Mouse (Mus musculus) neural tube, embryonic 14.5 days (tissue): ENCODE measurements around the gene Hist1h2ao. TPM values are rescaled to one million over a fixed set of nuclear protein-coding genes. Genes with fewer than 3 reads are reported as not detected.

Experiments used
- microRNA-seq: library from miRNA; unstranded; fragments of <30 nt; microRNA quantifications from one replicate; pipeline ENCODE4, GENCODE M21; 2016
- polyA plus RNA-seq: library from polyadenylated mRNA; unstranded; fragments of >200 nt; fragmentation: Nextera tagmentation; extraction: Ambion mirVana; gene quantifications from 2 replicates; pipeline ENCODE4 v1.2.1, GENCODE M21; 2014

The Hist1h2ao gene
- polyA plus RNA-seq, 1 experiment from 2014 or later, result not detected

Small RNAs within 50 kb of the gene (microRNA-seq; reads per million reads assigned to microRNA genes)
- gene Gm19658, result not detected
- gene Gm44346, result not detected
- not detected for gene Gm44466

Other genes with a start within 250 kb of the Hist1h2ao start
- gene Olfr1364, start 228.7 kb upstream of the Hist1h2ao start, polyA plus RNA-seq, result not detected in 2 replicates
- gene Olfr1362, start 196.4 kb upstream of the Hist1h2ao start, polyA plus RNA-seq, result not detected in 2 replicates
- gene Olfr11, start 167.9 kb upstream of the Hist1h2ao start, polyA plus RNA-seq, result not detected in 2 replicates
- gene Olfr1361, start 147.1 kb upstream of the Hist1h2ao start, polyA plus RNA-seq, result not detected in 2 replicates
- not detected in 2 replicates for gene Olfr1360, start 133.1 kb upstream of the Hist1h2ao start, polyA plus RNA-seq
- gene Olfr1359, start 112.4 kb upstream of the Hist1h2ao start, polyA plus RNA-seq, result not detected in 2 replicates
- gene Hist1h2bl, start 94.3 kb upstream of the Hist1h2ao start, polyA plus RNA-seq, result 1.5 TPM in 1 of 2 replicates, not detected in the other
- gene Hist1h2ai, start 94.0 kb upstream of the Hist1h2ao start, polyA plus RNA-seq, result 7.0 and 9.4 TPM in 2 replicates
- gene Hist1h3h, start 92.8 kb upstream of the Hist1h2ao start, polyA plus RNA-seq, result 0.79 and 2.4 TPM in 2 replicates
- 0.82 TPM in 1 of 2 replicates, not detected in the other for gene Hist1h2bm, start 88.4 kb upstream of the Hist1h2ao start, polyA plus RNA-seq
- 0.37 and 0.75 TPM in 2 replicates for gene Hist1h4j, start 75.4 kb upstream of the Hist1h2ao start, polyA plus RNA-seq
- 1.2 TPM in 1 of 2 replicates, not detected in the other for gene Hist1h4k, start 60.0 kb upstream of the Hist1h2ao start, polyA plus RNA-seq
- 1.4 and 2.9 TPM in 2 replicates for gene Hist1h2ak, start 56.6 kb upstream of the Hist1h2ao start, polyA plus RNA-seq
- gene Hist1h2bn, start 56.3 kb upstream of the Hist1h2ao start, polyA plus RNA-seq, result 1.0 TPM in 1 of 2 replicates, not detected in the other
- 0.68 and 1.3 TPM in 2 replicates for gene Hist1h1b, start 29.8 kb upstream of the Hist1h2ao start, polyA plus RNA-seq
- gene Hist1h3i, start 27.1 kb upstream of the Hist1h2ao start, polyA plus RNA-seq, result 21.5 and 30.1 TPM in 2 replicates
- not detected in 2 replicates for gene Hist1h2an, start 23.2 kb upstream of the Hist1h2ao start, polyA plus RNA-seq
- 0.54 TPM in 1 of 2 replicates, not detected in the other for gene Hist1h2bp, start 23.0 kb upstream of the Hist1h2ao start, polyA plus RNA-seq
- 2.4 and 4.5 TPM in 2 replicates for gene Hist1h2bq, start 268 bp upstream of the Hist1h2ao start, polyA plus RNA-seq
- 1.5 TPM in 1 of 2 replicates, not detected in the other for gene Hist1h4m, start 1.3 kb downstream of the Hist1h2ao start, polyA plus RNA-seq
- gene Hist1h4n, start 21.7 kb downstream of the Hist1h2ao start, polyA plus RNA-seq, result 4.7 and 7.3 TPM in 2 replicates
- 268 and 373 TPM in 2 replicates for gene Hist1h2ap, start 23.0 kb downstream of the Hist1h2ao start, polyA plus RNA-seq
- gene Hist1h2br, start 23.3 kb downstream of the Hist1h2ao start, polyA plus RNA-seq, result 2.4 and 4.8 TPM in 2 replicates
- gene Zfp184, start 134.6 kb downstream of the Hist1h2ao start, polyA plus RNA-seq, result 16.4 and 17.1 TPM in 2 replicates
- not detected in 2 replicates for gene Pom121l2, start 170.7 kb downstream of the Hist1h2ao start, polyA plus RNA-seq
- not detected in 2 replicates for gene Prss16, start 199.3 kb downstream of the Hist1h2ao start, polyA plus RNA-seq
- not detected in 2 replicates for gene Hist1h2ah, start 225.1 kb downstream of the Hist1h2ao start, polyA plus RNA-seq
- gene Hist1h2bk, start 225.4 kb downstream of the Hist1h2ao start, polyA plus RNA-seq, result 0.98 TPM in 1 of 2 replicates, not detected in the other
- gene Hist1h4i, start 230.9 kb downstream of the Hist1h2ao start, polyA plus RNA-seq, result 5.7 and 5.8 TPM in 2 replicates
- gene Hist1h2ag, start 232.5 kb downstream of the Hist1h2ao start, polyA plus RNA-seq, result 2.9 and 3.8 TPM in 2 replicates
- gene Hist1h2bj, start 232.7 kb downstream of the Hist1h2ao start, polyA plus RNA-seq, result 1.4 and 1.9 TPM in 2 replicates